Mouse (Mus musculus): ENCODE measurements at regions not wholly inside any gene's neighbourhood (a gene's known extent, or its start where the extent isn't known, plus 50 kb on each side); places are given as distances from the start of the nearest gene placed in this dataset.

- TF ChIP-seq GATA1 (IDR thresholded peaks at IDR 0.05; ENCODE audit: low read depth, low read length), result no peak
- no peak for TF ChIP-seq POLR2A (IDR thresholded peaks at IDR 0.05; ENCODE audit: control insufficient read depth in 1 of 2, insufficient read depth in 1 of 2, low read depth in 1 of 2, low read length in 2 of 2, poor library complexity in 1 of 2)
- TF ChIP-seq CTCF (IDR thresholded peaks at IDR 0.05 in 2 of 3, conservative IDR thresholded peaks at IDR 0.05 in 1 of 3; ENCODE audit: control insufficient read depth in 1 of 3, insufficient read depth in 1 of 3, low read depth in 2 of 3, low read length in 3 of 3, poor library complexity in 1 of 3, severe bottlenecking in 1 of 3), result no peak
- TF ChIP-seq MXI1 (IDR thresholded peaks at IDR 0.05; ENCODE audit: low read depth, low read length), result no peak
- no peak for TF ChIP-seq EP300 (IDR thresholded peaks at IDR 0.05; ENCODE audit: low read depth in 1 of 2, low read length in 2 of 2)
- TF ChIP-seq ETS1 (IDR thresholded peaks at IDR 0.05; ENCODE audit: low read depth, low read length), result no peak
- no peak for TF ChIP-seq E2F4 (IDR thresholded peaks at IDR 0.05; ENCODE audit: borderline replicate concordance, low read depth, low read length)
- no peak for TF ChIP-seq MAX (IDR thresholded peaks at IDR 0.05; ENCODE audit: low read length)
- TF ChIP-seq CHD2 (IDR thresholded peaks at IDR 0.05; ENCODE audit: low read length), result no peak
- TF ChIP-seq GABPA (IDR thresholded peaks at IDR 0.05; ENCODE audit: low read depth, low read length), result no peak
- no peak for TF ChIP-seq POLR2AphosphoS5 (IDR thresholded peaks at IDR 0.05; ENCODE audit: borderline replicate concordance, low read depth, low read length)
- TF ChIP-seq KAT2A (conservative IDR thresholded peaks at IDR 0.05; ENCODE audit: low read depth, low read length), result no peak
- no peak for TF ChIP-seq JUND (IDR thresholded peaks at IDR 0.05; ENCODE audit: low read depth, low read length)
- TF ChIP-seq MYC (IDR thresholded peaks at IDR 0.05; ENCODE audit: low read depth, low read length), result no peak
These were observed 109.1 kb downstream of the Foxb1 start for GRCm38 (mm10) chr9:69651608-69652007.

Data from MEL (cell line).